Mouse (Mus musculus) cerebral cortex, adult 2 months (tissue): Measurements from ENCODE around the gene Slc11a1.

ENCODE experiments used
- WGBS: fragments of 180-500 bp; shearing (Covaris S2); methylation state at CpG from one replicate; pipeline ENCODE4 v1.1.7; 2018; 5-methylcytosine and 5-hydroxymethylcytosine counted together

Gene Slc11a1

GRCm38 (mm10) chr1:74411753-74412325 is 36.8 kb downstream of the Slc11a1 start:
- 79% methylated on average over 2 of the region's 2 CpGs for WGBS

DNA sequence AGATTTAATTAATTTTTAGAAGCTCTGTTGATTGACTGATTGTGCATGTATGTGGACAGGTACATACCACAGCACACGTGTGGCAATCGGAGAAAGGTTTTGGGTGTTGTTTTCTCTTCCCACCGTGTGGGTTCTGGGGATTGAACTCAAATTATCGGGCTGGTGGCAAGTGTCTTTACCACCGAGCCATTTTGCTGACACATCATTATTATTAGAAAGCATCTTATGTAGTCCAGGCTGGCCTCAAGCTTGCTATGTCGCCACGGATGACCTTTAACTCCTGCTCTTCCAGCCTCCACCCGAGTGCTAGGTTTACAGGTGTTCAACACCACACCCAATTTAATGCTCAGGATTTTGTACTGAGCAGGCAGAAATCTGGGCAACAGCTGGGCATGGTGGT is 37.7 kb downstream of the Slc11a1 start:
- WGBS = 84% methylated on average over 8 of the region's 8 CpGs

DNA sequence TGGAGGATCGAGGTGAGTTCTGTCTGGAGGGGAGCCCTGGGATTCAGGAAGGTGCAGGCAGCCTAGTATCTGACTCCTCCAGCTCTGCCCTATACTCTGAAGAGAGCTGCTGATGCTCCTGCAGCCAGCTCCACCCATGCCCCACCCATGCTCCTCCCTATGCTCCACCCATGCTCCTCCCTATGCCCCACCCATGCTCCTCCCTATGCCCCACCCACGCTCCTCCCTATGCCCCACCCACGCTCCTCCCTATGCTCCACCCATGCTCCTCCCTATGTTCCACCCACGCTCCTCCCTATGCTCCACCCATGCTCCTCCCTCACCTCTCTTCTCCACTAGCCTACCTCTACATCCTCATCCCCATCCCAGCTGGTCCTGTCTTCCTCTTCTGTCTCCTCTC is 40.1 kb downstream of the Slc11a1 start:
- WGBS = 59% methylated on average over 4 of the region's 4 CpGs

- 67% methylated on average over 17 of the region's 17 CpGs for WGBS
Measured at GRCm38 (mm10) chr1:74418747-74419439, 43.9 kb downstream of the Slc11a1 start.

DNA sequence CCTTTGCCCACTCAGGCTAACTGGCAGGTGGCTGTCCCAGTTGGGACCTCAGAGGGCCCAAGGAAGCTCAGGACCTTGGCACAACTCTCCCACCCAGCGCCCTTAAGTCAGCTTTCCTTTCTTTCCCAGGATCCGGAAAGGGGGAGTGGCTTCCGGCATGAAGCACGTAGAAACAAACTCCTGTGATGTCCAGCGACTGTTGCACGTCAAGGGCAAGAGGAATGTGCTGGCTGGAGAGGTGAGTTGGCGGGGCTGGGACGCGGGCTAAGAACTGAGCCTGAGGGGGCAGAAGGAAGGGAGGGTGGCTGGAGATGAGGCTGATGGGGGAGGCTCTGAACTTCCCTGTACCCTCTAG is 44.4 kb downstream of the Slc11a1 start:
- WGBS = 77% methylated on average over 9 of the region's 9 CpGs

GRCm38 (mm10) chr1:74423147-74423546 is 48.2 kb downstream of the Slc11a1 start:
- 55% methylated on average over 8 of the region's 8 CpGs for WGBS

DNA sequence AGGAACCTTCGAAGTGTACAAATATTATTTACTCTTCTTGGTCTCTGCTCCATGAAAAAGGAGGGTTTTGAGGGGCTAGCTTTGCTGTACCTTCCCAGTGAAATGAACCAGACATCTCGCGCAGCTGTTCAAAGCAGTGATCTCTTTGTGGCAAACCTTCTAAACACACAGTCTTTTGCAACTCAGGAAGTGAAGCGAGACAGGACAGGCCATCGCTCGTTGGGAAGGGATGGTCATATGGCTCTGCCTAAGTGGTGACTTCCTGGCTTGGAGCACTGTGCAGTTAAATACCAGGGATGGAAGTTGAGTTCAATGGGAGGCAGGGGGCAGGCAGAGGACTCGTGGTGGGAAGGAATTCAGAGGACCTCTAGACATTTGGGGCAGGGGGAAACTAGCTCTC is 50.9 kb downstream of the Slc11a1 start:
- 76% methylated on average over 7 of the region's 7 CpGs for WGBS

GRCm38 (mm10) chr1:74433220-74433619 is 58.2 kb downstream of the Slc11a1 start:
- WGBS = 88% methylated on average over 6 of the region's 6 CpGs

- WGBS = 63% methylated on average over 5 of the region's 5 CpGs
Measured at GRCm38 (mm10) chr1:74434596-74434995, 59.6 kb downstream of the Slc11a1 start.

DNA sequence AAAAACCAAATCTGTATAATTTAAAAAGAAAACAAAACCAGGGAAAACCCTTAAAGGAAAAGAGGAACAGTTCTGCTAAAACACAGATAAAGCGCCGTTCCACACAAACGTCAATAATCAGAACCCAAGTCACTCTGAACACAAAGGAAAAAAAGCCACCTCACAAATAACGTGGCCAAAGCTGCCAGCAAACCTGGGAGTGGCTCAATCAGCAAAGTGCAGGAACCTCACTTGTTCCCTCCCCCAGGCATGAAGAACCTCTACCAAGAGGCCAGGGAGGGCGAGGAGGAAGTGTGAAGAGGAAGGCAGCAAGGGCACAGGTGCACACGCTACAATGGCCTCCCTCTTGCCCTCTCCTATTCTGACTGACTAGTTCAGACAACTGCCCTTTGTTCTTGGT is 60.6 kb downstream of the Slc11a1 start:
- WGBS = 80% methylated on average over 6 of the region's 6 CpGs
